Mouse (Mus musculus): ENCODE results near the gene 1110004F10Rik. TPM values are rescaled to one million over a fixed set of nuclear protein-coding genes. Genes with fewer than 3 reads are reported as not detected.
A peak's percentile ranks its signal among the peaks of the same experiment; 100 is the strongest.
"Not testable (repeated sequence)": the region's sequence is repeated elsewhere in the genome, so short reads cannot be mapped to it uniquely, and the experiment has no call there.

1110004F10Rik gene
- total RNA-seq (2021): 100 to 1,000 TPM; 118 TPM
- long read RNA-seq, experiment 1, transcript 1110004F10Rik-201 (5 exons, 1,479 nt): major isoform, 290 of 309 reads
- long read RNA-seq, experiment 1, transcript 1110004F10Rik-203 (5 exons, 927 nt): minor isoform, 5 of 309 reads
- long read RNA-seq, experiment 1, partial matches to known transcripts: 9 of 309 reads
- long read RNA-seq, experiment 1, other reads (novel, unspliced or antisense): 5 of 309 reads
- long read RNA-seq, experiment 2, transcript 1110004F10Rik-201 (5 exons, 1,479 nt): major isoform, 93 of 103 reads
- long read RNA-seq, experiment 2, partial matches to known transcripts: 5 of 103 reads
- long read RNA-seq, experiment 2, other reads (novel, unspliced or antisense): 2 of 103 reads

GRCm38 (mm10) chr7:116039196-116039537, at the start of gene 1110004F10Rik:
Gene 1110004F10Rik (plus strand): TSS chr7:116039397.
- DNase-seq: no peak

- DNase-seq: no peak
These were observed 36.5 kb upstream of the 1110004F10Rik start for GRCm38 (mm10) chr7:116002726-116003125.

- DNase-seq: no peak
These were observed 9.2 kb upstream of the 1110004F10Rik start for GRCm38 (mm10) chr7:116029991-116030390.

GRCm38 (mm10) chr7:116030597-116031387, 8.4 kb upstream of the 1110004F10Rik start:
- DNase-seq: peak in 1 of 2 experiments; percentile 51

- no peak for DNase-seq
These were observed 7.8 kb upstream of the 1110004F10Rik start for GRCm38 (mm10) chr7:116031388-116031717.

GRCm38 (mm10) chr7:116031718-116032595, 7.2 kb upstream of the 1110004F10Rik start:
- peak; percentile 79 to 86 for DNase-seq

GRCm38 (mm10) chr7:116032596-116033307, 6.4 kb upstream of the 1110004F10Rik start:
- DNase-seq: peak; percentile 71 to 80

- DNase-seq: peak; percentile 64 to 74
These were observed 5.6 kb upstream of the 1110004F10Rik start for GRCm38 (mm10) chr7:116033371-116034241.

- peak; percentile 45 to 71 for DNase-seq
These were observed 4.9 kb upstream of the 1110004F10Rik start for GRCm38 (mm10) chr7:116034282-116034758.

GRCm38 (mm10) chr7:116035504-116035903, 3.7 kb upstream of the 1110004F10Rik start:
- no peak for DNase-seq

- DNase-seq: no peak
These were observed 2.3 kb upstream of the 1110004F10Rik start for GRCm38 (mm10) chr7:116036591-116037555.

GRCm38 (mm10) chr7:116038024-116038423, 1.2 kb upstream of the 1110004F10Rik start:
- DNase-seq: no peak

- DNase-seq: no peak
These were observed 686 bp upstream of the 1110004F10Rik start, which contains the start of gene Sox6 for GRCm38 (mm10) chr7:116038511-116038910. Gene Sox6 (minus strand): TSS chr7:116038796.

GRCm38 (mm10) chr7:116039538-116040466, 605 bp downstream of the 1110004F10Rik start:
- peak; percentile 87 to 88 for DNase-seq

- DNase-seq: no peak
These were observed 1.3 kb downstream of the 1110004F10Rik start for GRCm38 (mm10) chr7:116040470-116041019.

GRCm38 (mm10) chr7:116060739-116061138, 21.5 kb downstream of the 1110004F10Rik start:
- DNase-seq: no peak

GRCm38 (mm10) chr7:116084366-116084765, 45.2 kb downstream of the 1110004F10Rik start, which contains the start of gene Gm4353:
Gene Gm4353 (minus strand): TSS chr7:116084635.
- not testable (repeated sequence) for DNase-seq

Data from adrenal gland, postnatal 36 days (tissue).